Mouse (Mus musculus) lung, embryonic 14.5 days (tissue): ENCODE data around the gene Inafm2. TPM values are rescaled to one million over a fixed set of nuclear protein-coding genes. Genes with fewer than 3 reads are reported as not detected.

Experiments used
- ATAC-seq: fragments of 200-750 bp; cut with Nextera tagmentation; 2 replicates; pipeline ENCODE4 v1.8.0; 2017; ENCODE audit warnings: mild to moderate bottlenecking, moderate TSS enrichment, moderate library complexity; ENCODE audit not compliant: insufficient read depth
- DNase-seq: peaks from one replicate; pipeline ENCODE4 v3.0.0-alpha.2; 2015
- H3K27ac ChIP-seq: fragments of 300-500 bp; sonication (generic); 2 replicates; pipeline ENCODE4 v1.5.1; 2014; ENCODE audit warnings: low read depth, mild to moderate bottlenecking, moderate library complexity
- H3K27me3 ChIP-seq: fragments of 300-500 bp; sonication (generic); 2 replicates; pipeline ENCODE4 v1.6.1; 2014; ENCODE audit warnings: low read length, control low read depth; ENCODE audit not compliant: insufficient read depth
- H3K36me3 ChIP-seq: fragments of 300-500 bp; sonication (generic); 2 replicates; pipeline ENCODE4 v1.6.1; 2014; ENCODE audit warnings: control low read depth; ENCODE audit not compliant: insufficient read depth
- H3K4me1 ChIP-seq: fragments of 300-500 bp; sonication (generic); 2 replicates; pipeline ENCODE4 v1.6.1; 2014; ENCODE audit warnings: antibody characterized with exemption, control low read depth; ENCODE audit not compliant: insufficient read depth
- H3K4me2 ChIP-seq: fragments of 300-500 bp; sonication (generic); 2 replicates; pipeline ENCODE4 v1.6.1; 2014; ENCODE audit warnings: mild to moderate bottlenecking
- H3K4me3 ChIP-seq: fragments of 300-500 bp; sonication (generic); 2 replicates; pipeline ENCODE4 v1.5.1; 2014; ENCODE audit warnings: low read depth, low read length
- H3K9ac ChIP-seq: fragments of 300-500 bp; sonication (generic); 2 replicates; pipeline ENCODE4 v1.6.1; 2014
- H3K9me3 ChIP-seq: fragments of 300-500 bp; sonication (generic); 2 replicates; pipeline ENCODE4 v1.6.1; 2016; ENCODE audit warnings: low read depth, low read length, control low read depth
- CTCF ChIP-seq: IDR thresholded peaks from 2 replicates; pipeline ENCODE4 v1.5.1; 2016; ENCODE audit warnings: antibody characterized with exemption, low read depth
- WGBS: fragments of 180-500 bp; shearing (Covaris S2); extraction: QIAGEN DNeasy Blood & Tissue Kit; methylation state at CpG from one replicate; pipeline ENCODE4 v1.1.7; 2014; 5-methylcytosine and 5-hydroxymethylcytosine counted together
- polyA plus RNA-seq: library from polyadenylated mRNA; unstranded; fragments of >200 nt; fragmentation: Nextera tagmentation; extraction: Ambion mirVana; gene quantifications from 2 replicates; pipeline ENCODE4 v1.2.1, GENCODE M21; 2014

Inafm2 gene
- polyA plus RNA-seq, 1 experiment from 2014 or later, result 24.3 TPM

- Histone ChIP-seq H3K36me3 (no peaks in the 10 kb centered on the region), H3K27me3 (peaks cover 6% of the 10 kb centered on the region; the same call in 1 of the 2 replicates), H3K4me2 (no peak overlapping the region), H3K4me3 (no peak overlapping the region), H3K4me1 (peaks cover 8% of the 10 kb centered on the region), H3K9me3 (no peaks in the 10 kb centered on the region), H3K27ac (peak overlapping the region; percentile 44), H3K9ac (no peak overlapping the region)
- TF ChIP-seq CTCF, result no peak
- ATAC-seq (no peak), DNase-seq (peak; percentile 37)
- 70% methylated on average over 3 of the region's 4 CpGs for whole genome bisulfite sequencing
These were observed 30.3 kb downstream of the Inafm2 start for GRCm38 (mm10) chr2:118775846-118776245.

- ATAC-seq (no peak), DNase-seq (no peak)
- Histone ChIP-seq H3K4me3 (no peak overlapping the region), H3K27me3 (peaks cover 6% of the 10 kb centered on the region; the same call in 1 of the 2 replicates), H3K4me1 (peaks cover 8% of the 10 kb centered on the region), H3K36me3 (no peaks in the 10 kb centered on the region), H3K9me3 (no peaks in the 10 kb centered on the region), H3K27ac (peak overlapping the region; percentile 44), H3K4me2 (no peak overlapping the region), H3K9ac (no peak overlapping the region)
- TF ChIP-seq CTCF, result no peak
- WGBS, result 69% methylated on average over 2 of the region's 2 CpGs
These were observed 30.7 kb downstream of the Inafm2 start for GRCm38 (mm10) chr2:118776295-118776694.

GRCm38 (mm10) chr2:118778418-118778817, 32.9 kb downstream of the Inafm2 start:
- Histone ChIP-seq H3K4me1 (peaks cover 8% of the 10 kb centered on the region), H3K27ac (no peak overlapping the region), H3K27me3 (peaks cover 6% of the 10 kb centered on the region; the same call in 1 of the 2 replicates), H3K4me3 (no peak overlapping the region), H3K9me3 (no peaks in the 10 kb centered on the region), H3K4me2 (no peak overlapping the region), H3K36me3 (no peaks in the 10 kb centered on the region), H3K9ac (no peak overlapping the region)
- TF ChIP-seq CTCF, result no peak
- ATAC-seq (no peak), DNase-seq (no peak)
- 67% methylated on average over 4 of the region's 4 CpGs for WGBS

GRCm38 (mm10) chr2:118779065-118779464, 33.5 kb downstream of the Inafm2 start:
- H3K27me3 ChIP-seq, result peaks cover 6% of the 10 kb centered on the region; the same call in 1 of the 2 replicates
- DNase-seq (peak; percentile 27), ATAC-seq (peak; percentile 2; the same call in 1 of the 2 replicates)
- 8% methylated on average over 10 of the region's 10 CpGs for WGBS
- no peak overlapping the region; the same call in 1 of the 2 replicates for H3K9ac ChIP-seq
- peak overlapping the region; percentile 71 for H3K4me2 ChIP-seq
- peak overlapping the region; percentile 29 for H3K4me3 ChIP-seq
- no peaks in the 10 kb centered on the region for H3K36me3 ChIP-seq
- TF ChIP-seq CTCF, result no peak
- no peak overlapping the region for H3K27ac ChIP-seq
- H3K4me1 ChIP-seq, result peaks cover 8% of the 10 kb centered on the region
- no peaks in the 10 kb centered on the region for H3K9me3 ChIP-seq

- no peak within 1 kb of the TSS for H3K27ac ChIP-seq
- peak; percentile 98 for DNase-seq
- peak within 1 kb of the TSS; percentile 29 for H3K4me3 ChIP-seq
- peak; percentile 50; the same call in 1 of the 2 replicates for TF ChIP-seq CTCF
- H3K4me2 ChIP-seq, result peak within 1 kb of the TSS; percentile 71
- H3K9ac ChIP-seq, result no peak within 1 kb of the TSS; the same call in 1 of the 2 replicates
- H3K9me3 ChIP-seq, result no peaks in the 10 kb centered on the region
- WGBS, result 12% methylated on average over 39 of the region's 39 CpGs
- peak; percentile 89 for ATAC-seq
- H3K36me3 ChIP-seq, result no peaks in the 10 kb centered on the region
- peaks cover 7% of the 10 kb centered on the region for H3K4me1 ChIP-seq
- H3K27me3 ChIP-seq, result peaks cover 6% of the 10 kb centered on the region; the same call in 1 of the 2 replicates
These were observed 34.2 kb downstream of the Inafm2 start, which contains the start of gene Disp2 for GRCm38 (mm10) chr2:118779504-118780480. Disp2 (plus strand) TSS chr2:118779719.

GRCm38 (mm10) chr2:118781115-118781514, 35.6 kb downstream of the Inafm2 start:
- DNase-seq (no peak), ATAC-seq (no peak)
- H3K4me2 ChIP-seq, result no peak overlapping the region
- no peak overlapping the region for H3K27ac ChIP-seq
- H3K9ac ChIP-seq, result no peak overlapping the region
- H3K27me3 ChIP-seq, result peaks cover 6% of the 10 kb centered on the region; the same call in 1 of the 2 replicates
- H3K36me3 ChIP-seq, result no peaks in the 10 kb centered on the region
- peaks cover 3% of the 10 kb centered on the region for H3K4me1 ChIP-seq
- WGBS, result 31% methylated on average over 1 of the region's 1 CpGs
- no peaks in the 10 kb centered on the region for H3K9me3 ChIP-seq
- no peak overlapping the region for H3K4me3 ChIP-seq
- no peak for TF ChIP-seq CTCF

GRCm38 (mm10) chr2:118782303-118782702, 36.7 kb downstream of the Inafm2 start:
- H3K4me3 ChIP-seq, result no peak overlapping the region
- H3K4me1 ChIP-seq, result peaks cover 3% of the 10 kb centered on the region; the same call in 1 of the 2 replicates
- 44% methylated on average over 4 of the region's 4 CpGs for WGBS
- H3K9ac ChIP-seq, result no peak overlapping the region
- H3K9me3 ChIP-seq, result no peaks in the 10 kb centered on the region
- no peaks in the 10 kb centered on the region for H3K36me3 ChIP-seq
- peak; percentile 21 for DNase-seq
- H3K27me3 ChIP-seq, result peaks cover 6% of the 10 kb centered on the region; the same call in 1 of the 2 replicates
- no peak overlapping the region for H3K27ac ChIP-seq
- TF ChIP-seq CTCF, result no peak
- no peak for ATAC-seq
- H3K4me2 ChIP-seq, result no peak overlapping the region
